Mouse (Mus musculus): ENCODE data around the gene Adarb1. TPM values are rescaled to one million over a fixed set of nuclear protein-coding genes. Genes with fewer than 3 reads are reported as not detected.

Gene Adarb1
- polyA plus RNA-seq, 1 experiment from 2014 or later, result 0.16 TPM

- WGBS (ENCODE audit: missing documents), result 94% methylated on average over 2 of the region's 2 CpGs
- Histone ChIP-seq H3K27ac (no peak overlapping the region), H3K36me3 (ENCODE audit: inconsistent target) (no peaks in the 10 kb centered on the region), H3K4me3 (ENCODE audit: inconsistent target) (no peak overlapping the region), H3K79me2 (ENCODE audit: inconsistent target) (no peaks in the 10 kb centered on the region)
Measured at GRCm38 (mm10) chr10:77381191-77381590, 36.9 kb downstream of the Adarb1 start.

- H3K4me3 ChIP-seq (ENCODE audit: inconsistent target), result no peak overlapping the region
- H3K27ac ChIP-seq, result no peak overlapping the region
- H3K36me3 ChIP-seq (ENCODE audit: inconsistent target), result no peaks in the 10 kb centered on the region
- 91% methylated on average over 6 of the region's 6 CpGs for WGBS (ENCODE audit: missing documents)
- H3K79me2 ChIP-seq (ENCODE audit: inconsistent target), result no peaks in the 10 kb centered on the region
Measured at GRCm38 (mm10) chr10:77380716-77381115, 37.4 kb downstream of the Adarb1 start.

- no peak overlapping the region for H3K27ac ChIP-seq
- WGBS (ENCODE audit: missing documents), result 90% methylated on average over 4 of the region's 4 CpGs
- no peaks in the 10 kb centered on the region for H3K36me3 ChIP-seq (ENCODE audit: inconsistent target)
- no peak overlapping the region for H3K4me3 ChIP-seq (ENCODE audit: inconsistent target)
- no peaks in the 10 kb centered on the region for H3K79me2 ChIP-seq (ENCODE audit: inconsistent target)
Measured at GRCm38 (mm10) chr10:77379199-77379598, 38.9 kb downstream of the Adarb1 start.

GRCm38 (mm10) chr10:77376056-77376455, 42.0 kb downstream of the Adarb1 start:
- no peaks in the 10 kb centered on the region for H3K79me2 ChIP-seq (ENCODE audit: inconsistent target)
- no peaks in the 10 kb centered on the region for H3K36me3 ChIP-seq (ENCODE audit: inconsistent target)
- H3K4me3 ChIP-seq (ENCODE audit: inconsistent target), result no peak overlapping the region
- H3K27ac ChIP-seq, result no peak overlapping the region
- WGBS (ENCODE audit: missing documents), result 100% methylated on average over 1 of the region's 1 CpGs

- no peak overlapping the region for H3K4me3 ChIP-seq (ENCODE audit: inconsistent target)
- H3K27ac ChIP-seq, result no peak overlapping the region
- no peaks in the 10 kb centered on the region for H3K79me2 ChIP-seq (ENCODE audit: inconsistent target)
- WGBS (ENCODE audit: missing documents), result 100% methylated on average over 1 of the region's 1 CpGs
- no peaks in the 10 kb centered on the region for H3K36me3 ChIP-seq (ENCODE audit: inconsistent target)
Measured at GRCm38 (mm10) chr10:77374948-77375347, 43.1 kb downstream of the Adarb1 start.

- Histone ChIP-seq H3K79me2 (ENCODE audit: inconsistent target) (no peaks in the 10 kb centered on the region), H3K27ac (no peak overlapping the region), H3K36me3 (ENCODE audit: inconsistent target) (no peaks in the 10 kb centered on the region), H3K4me3 (ENCODE audit: inconsistent target) (no peak overlapping the region)
- WGBS (ENCODE audit: missing documents), result 91% methylated on average over 5 of the region's 5 CpGs
Measured at GRCm38 (mm10) chr10:77374407-77374806, 43.7 kb downstream of the Adarb1 start.

GRCm38 (mm10) chr10:77370129-77370528, 47.9 kb downstream of the Adarb1 start:
- WGBS (ENCODE audit: missing documents), result 98% methylated on average over 5 of the region's 5 CpGs

GRCm38 (mm10) chr10:77367973-77368372, 50.1 kb downstream of the Adarb1 start:
- Histone ChIP-seq H3K36me3 (ENCODE audit: inconsistent target) (no peaks in the 10 kb centered on the region), H3K4me3 (ENCODE audit: inconsistent target) (no peak overlapping the region), H3K27ac (no peak overlapping the region), H3K79me2 (ENCODE audit: inconsistent target) (no peaks in the 10 kb centered on the region)
- WGBS (ENCODE audit: missing documents), result 90% methylated on average over 5 of the region's 6 CpGs

More at GRCm38 (mm10) chr10:77370129-77370528, 47.9 kb downstream of the Adarb1 start:
- Histone ChIP-seq H3K36me3 (ENCODE audit: inconsistent target) (no peaks in the 10 kb centered on the region), H3K79me2 (ENCODE audit: inconsistent target) (no peaks in the 10 kb centered on the region), H3K27ac (no peak overlapping the region), H3K4me3 (ENCODE audit: inconsistent target) (no peak overlapping the region)

- Histone ChIP-seq H3K4me3 (ENCODE audit: inconsistent target) (no peak overlapping the region), H3K36me3 (ENCODE audit: inconsistent target) (no peaks in the 10 kb centered on the region), H3K79me2 (ENCODE audit: inconsistent target) (no peaks in the 10 kb centered on the region), H3K27ac (no peak overlapping the region)
- WGBS (ENCODE audit: missing documents), result 22% methylated on average over 4 of the region's 4 CpGs
Measured at GRCm38 (mm10) chr10:77366959-77367358, 51.1 kb downstream of the Adarb1 start.

GRCm38 (mm10) chr10:77365212-77365611, 52.9 kb downstream of the Adarb1 start:
- Histone ChIP-seq H3K27ac (no peak overlapping the region), H3K79me2 (ENCODE audit: inconsistent target) (no peaks in the 10 kb centered on the region), H3K36me3 (ENCODE audit: inconsistent target) (no peaks in the 10 kb centered on the region), H3K4me3 (ENCODE audit: inconsistent target) (no peak overlapping the region)
- WGBS (ENCODE audit: missing documents), result 100% methylated on average over 2 of the region's 2 CpGs

- Histone ChIP-seq H3K27ac (no peak overlapping the region), H3K36me3 (ENCODE audit: inconsistent target) (no peaks in the 10 kb centered on the region), H3K4me3 (ENCODE audit: inconsistent target) (no peak overlapping the region), H3K79me2 (ENCODE audit: inconsistent target) (no peaks in the 10 kb centered on the region)
- 52% methylated on average over 2 of the region's 2 CpGs for WGBS (ENCODE audit: missing documents)
Measured at GRCm38 (mm10) chr10:77360486-77360885, 57.6 kb downstream of the Adarb1 start.

GRCm38 (mm10) chr10:77357957-77358356, 60.1 kb downstream of the Adarb1 start:
- 93% methylated on average over 6 of the region's 6 CpGs for WGBS (ENCODE audit: missing documents)
- Histone ChIP-seq H3K36me3 (ENCODE audit: inconsistent target) (no peaks in the 10 kb centered on the region), H3K79me2 (ENCODE audit: inconsistent target) (no peaks in the 10 kb centered on the region), H3K27ac (no peak overlapping the region), H3K4me3 (ENCODE audit: inconsistent target) (no peak overlapping the region)

GRCm38 (mm10) chr10:77353031-77353745, 64.9 kb downstream of the Adarb1 start:
- Histone ChIP-seq H3K4me3 (ENCODE audit: inconsistent target) (no peak overlapping the region), H3K79me2 (ENCODE audit: inconsistent target) (no peaks in the 10 kb centered on the region), H3K27ac (no peak overlapping the region), H3K36me3 (ENCODE audit: inconsistent target) (no peaks in the 10 kb centered on the region)
- WGBS (ENCODE audit: missing documents), result 93% methylated on average over 6 of the region's 6 CpGs

GRCm38 (mm10) chr10:77342842-77343241, 75.2 kb downstream of the Adarb1 start:
- no peaks in the 10 kb centered on the region for H3K36me3 ChIP-seq (ENCODE audit: inconsistent target)
- 51% methylated on average over 3 of the region's 3 CpGs for WGBS (ENCODE audit: missing documents)
- H3K79me2 ChIP-seq (ENCODE audit: inconsistent target), result no peaks in the 10 kb centered on the region
- H3K27ac ChIP-seq, result no peak overlapping the region
- H3K4me3 ChIP-seq (ENCODE audit: inconsistent target), result no peak overlapping the region

GRCm38 (mm10) chr10:77341711-77342110, 76.4 kb downstream of the Adarb1 start:
- Histone ChIP-seq H3K27ac (no peak overlapping the region), H3K4me3 (ENCODE audit: inconsistent target) (no peak overlapping the region), H3K36me3 (ENCODE audit: inconsistent target) (no peaks in the 10 kb centered on the region)

GRCm38 (mm10) chr10:77341059-77341458, 77.0 kb downstream of the Adarb1 start:
- Histone ChIP-seq H3K27ac (no peak overlapping the region), H3K4me3 (ENCODE audit: inconsistent target) (no peak overlapping the region), H3K36me3 (ENCODE audit: inconsistent target) (no peaks in the 10 kb centered on the region), H3K79me2 (ENCODE audit: inconsistent target) (no peaks in the 10 kb centered on the region)
- WGBS (ENCODE audit: missing documents), result 83% methylated on average over 4 of the region's 4 CpGs

More at GRCm38 (mm10) chr10:77341711-77342110, 76.4 kb downstream of the Adarb1 start:
- H3K79me2 ChIP-seq (ENCODE audit: inconsistent target), result no peaks in the 10 kb centered on the region
